Mouse (Mus musculus): ENCODE measurements around the gene Rgl1. TPM values are rescaled to one million over a fixed set of nuclear protein-coding genes. Genes with fewer than 3 reads are reported as not detected.

Gene Rgl1
- total RNA-seq, 2 experiments from 2014 or later: 12.1 TPM

DNA sequence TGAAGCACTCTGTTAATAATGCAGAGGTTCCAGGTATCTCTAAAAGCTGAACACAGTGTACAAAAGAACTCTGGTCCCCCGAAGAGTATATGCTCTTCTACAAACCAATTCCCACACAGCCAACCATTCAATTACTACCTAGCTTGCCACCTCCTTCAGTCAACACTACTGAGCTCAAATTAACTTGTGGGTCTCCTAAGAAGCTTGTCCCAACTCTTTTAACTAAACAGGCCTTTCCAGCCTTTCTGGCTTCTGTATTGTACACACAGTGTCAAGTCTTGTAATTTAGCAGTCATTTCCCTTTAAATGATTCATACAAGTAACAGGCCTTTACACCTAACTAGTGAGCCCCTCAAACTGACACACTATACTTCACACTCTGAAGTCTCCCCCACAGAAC, 48.8 kb downstream of the Rgl1 start:
- DNase-seq: no peak

DNA sequence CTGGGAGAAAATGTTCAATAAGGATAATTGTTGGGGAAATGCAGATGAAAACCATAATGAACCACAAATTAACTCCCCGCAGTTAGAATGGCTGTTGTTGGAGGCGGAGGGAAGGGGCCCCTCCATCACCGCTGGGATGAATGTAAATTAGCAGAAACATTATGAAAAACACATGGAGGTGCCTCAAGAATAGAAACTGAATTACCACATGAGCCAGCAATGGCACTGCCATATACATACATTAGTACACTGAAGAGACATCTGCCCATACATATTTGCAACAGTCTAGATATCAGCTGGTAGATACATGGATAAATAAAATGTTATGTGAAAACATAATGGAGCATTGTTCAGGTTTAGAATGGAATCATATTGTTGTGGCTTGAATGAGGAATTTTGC, 51.7 kb downstream of the Rgl1 start:
- no peak for DNase-seq

DNA sequence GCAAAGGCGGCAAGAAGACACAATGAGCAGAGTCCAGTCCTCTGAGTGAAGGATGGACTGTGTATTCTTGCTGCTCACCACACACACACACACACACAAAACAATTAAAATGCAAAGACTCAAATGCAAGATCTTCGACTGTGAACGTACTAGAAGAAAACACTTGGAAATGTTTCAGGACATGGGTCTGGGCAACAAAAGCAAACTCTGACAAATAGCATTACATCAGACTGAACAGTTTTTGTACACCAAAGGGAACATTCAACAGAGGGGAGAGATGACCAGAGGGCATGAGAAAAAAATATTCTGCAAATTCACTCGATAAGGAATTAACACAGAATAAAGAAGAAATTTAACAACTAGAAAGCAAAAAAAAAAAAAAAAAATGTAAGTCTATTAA, 52.2 kb downstream of the Rgl1 start:
- DNase-seq: no peak

DNA sequence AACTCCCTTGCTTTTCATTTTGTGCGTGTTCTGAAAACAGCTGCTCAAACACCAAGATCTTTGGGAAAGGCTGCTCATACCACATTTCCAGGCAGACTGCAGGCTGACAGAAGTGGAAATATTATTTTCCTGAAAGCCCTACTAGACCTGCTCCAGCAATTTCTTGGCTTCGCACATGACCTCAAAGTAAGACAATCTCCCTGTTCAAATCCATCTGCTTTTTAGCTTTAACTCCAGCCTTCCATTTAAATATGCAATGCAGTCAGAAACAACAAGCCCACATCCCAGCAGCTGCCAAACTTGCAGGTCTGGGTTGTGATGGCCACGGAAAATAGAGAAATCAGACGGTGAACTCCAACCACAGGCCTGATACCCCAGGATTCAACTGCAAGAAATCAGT, 55.1 kb downstream of the Rgl1 start:
- no peak for DNase-seq

DNA sequence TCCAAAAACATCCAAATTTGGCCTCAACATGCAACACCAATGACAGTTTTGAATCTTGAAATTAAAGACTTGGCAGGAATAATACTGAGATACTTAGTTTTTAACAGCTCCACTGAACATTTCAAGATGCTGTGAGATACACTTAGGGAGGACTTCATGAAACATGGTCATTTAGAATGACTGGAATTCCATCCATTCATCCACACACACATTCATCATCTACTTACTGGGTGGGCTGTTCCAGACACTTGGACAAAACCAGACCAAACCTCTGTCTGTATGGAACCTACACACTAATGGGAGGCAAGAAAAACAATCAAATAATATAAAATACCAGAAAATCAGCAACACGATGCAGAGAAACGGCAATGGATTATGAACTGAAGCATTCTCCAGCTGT, 58.6 kb downstream of the Rgl1 start:
- DNase-seq: no peak

DNA sequence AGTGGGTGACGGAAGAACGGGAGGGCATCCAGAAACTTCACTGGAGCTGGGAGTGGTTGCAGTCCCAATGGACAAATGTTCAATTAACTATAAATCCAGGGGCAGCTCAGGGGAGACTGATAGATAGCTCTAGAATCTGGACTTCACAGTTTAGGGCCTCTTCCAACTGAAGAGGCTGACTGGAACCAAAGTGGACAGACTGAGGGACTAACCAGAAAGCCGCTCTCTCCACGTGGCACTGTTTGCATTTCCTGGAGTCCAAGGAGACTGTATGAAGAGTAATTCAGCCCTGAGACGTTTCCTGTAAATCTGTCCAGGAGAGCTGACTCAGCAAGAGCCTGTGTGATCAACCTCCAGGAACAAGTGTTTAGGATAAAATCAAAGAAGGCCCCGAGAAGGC, 62.2 kb downstream of the Rgl1 start:
- DNase-seq: no peak

DNA sequence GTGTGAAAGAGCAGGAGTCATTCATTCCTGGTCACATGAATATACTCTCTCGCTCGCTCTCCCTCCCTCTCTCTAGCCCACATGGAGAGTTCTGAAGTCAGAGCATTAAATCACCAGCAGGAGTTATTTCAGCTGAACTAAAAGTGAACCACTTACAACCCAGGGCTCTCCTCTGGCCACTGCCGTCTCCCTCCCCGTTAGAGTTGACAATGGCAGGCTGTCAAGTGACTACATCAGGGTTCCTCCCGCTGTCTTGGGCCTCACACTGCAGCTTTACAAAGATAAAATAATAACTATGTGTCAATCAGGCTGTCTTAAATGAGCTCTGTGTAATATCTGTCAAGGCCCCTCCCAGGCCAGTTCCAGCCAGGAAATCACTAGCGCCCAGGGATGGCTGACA, 63.2 kb downstream of the Rgl1 start:
- peak; percentile 23 for DNase-seq

DNA sequence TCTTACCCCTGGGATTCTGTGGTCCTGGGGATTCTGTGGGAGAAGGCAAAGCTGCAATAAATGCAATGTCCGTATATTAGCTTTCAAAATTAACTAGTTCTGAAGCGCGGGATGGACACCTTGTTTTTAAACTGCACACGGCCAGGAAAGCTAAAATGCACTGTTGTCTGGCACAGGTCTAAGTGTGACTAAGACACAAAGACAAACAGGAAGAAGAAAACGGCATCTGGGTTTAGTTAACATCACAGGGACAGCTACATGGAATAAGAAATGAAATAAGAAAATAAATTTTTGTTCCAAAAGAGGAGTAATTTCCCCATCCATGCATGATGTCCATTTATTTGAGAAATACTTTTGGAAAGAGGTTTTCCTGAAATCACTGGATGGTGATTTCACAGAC, 65.1 kb downstream of the Rgl1 start:
- DNase-seq: no peak

DNA sequence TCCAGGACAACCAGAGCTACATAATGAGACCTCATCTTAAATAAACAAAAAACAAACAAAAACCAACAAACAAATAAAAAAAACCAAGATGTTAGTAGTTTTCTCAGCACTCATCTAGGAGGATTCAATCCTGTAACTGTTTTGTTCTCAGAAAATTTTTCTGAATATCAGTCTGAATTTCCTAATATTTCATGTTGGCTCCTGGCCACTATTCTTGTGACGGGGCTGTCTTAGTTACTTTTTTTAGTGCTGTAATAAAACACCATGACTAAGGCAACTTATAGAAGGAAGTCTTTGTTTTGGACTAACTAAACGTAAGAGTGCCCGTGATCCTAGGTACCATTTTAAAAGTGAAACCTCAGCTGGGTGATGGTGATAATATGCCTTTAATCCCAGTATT, 68.8 kb downstream of the Rgl1 start:
- DNase-seq: no peak

DNA sequence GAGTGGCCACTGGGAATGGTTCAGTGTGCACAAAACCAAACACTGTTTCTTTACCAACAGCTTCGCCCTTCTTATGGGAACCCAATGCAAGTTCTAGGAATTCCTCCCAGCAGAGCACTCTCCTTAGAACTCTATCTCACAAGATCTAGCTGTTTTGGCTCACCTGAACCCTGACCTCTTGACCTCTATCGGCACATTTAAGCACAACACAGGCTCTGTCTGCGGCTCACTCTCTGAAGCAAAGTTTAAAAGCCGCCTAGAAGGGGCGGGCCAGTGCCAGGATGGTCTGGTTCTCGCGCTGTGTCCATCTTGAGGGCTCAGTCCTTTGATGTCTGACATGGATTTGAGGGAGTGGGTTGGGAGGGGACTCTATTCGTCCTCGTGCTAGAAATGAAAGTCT, 70.7 kb downstream of the Rgl1 start:
- no peak for DNase-seq

DNA sequence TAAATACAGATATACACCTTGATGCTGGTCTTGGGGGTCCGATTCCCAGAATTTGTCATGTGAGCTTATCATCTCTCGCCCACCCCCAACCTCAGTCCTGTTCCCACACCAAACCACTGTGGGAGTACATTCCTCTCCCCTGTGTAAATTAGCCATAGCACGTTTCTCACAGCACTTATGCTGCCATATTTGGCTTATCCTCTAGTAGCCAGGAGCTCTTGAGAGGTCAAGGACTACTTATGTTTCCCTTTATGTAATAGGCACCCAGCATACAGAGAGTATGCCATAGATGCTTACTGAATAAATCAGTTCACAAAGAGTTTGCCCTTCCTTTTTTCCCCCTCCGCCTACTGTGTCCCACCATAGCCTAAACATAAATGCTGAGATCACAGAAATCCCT, 76.2 kb downstream of the Rgl1 start:
- no peak for DNase-seq

DNA sequence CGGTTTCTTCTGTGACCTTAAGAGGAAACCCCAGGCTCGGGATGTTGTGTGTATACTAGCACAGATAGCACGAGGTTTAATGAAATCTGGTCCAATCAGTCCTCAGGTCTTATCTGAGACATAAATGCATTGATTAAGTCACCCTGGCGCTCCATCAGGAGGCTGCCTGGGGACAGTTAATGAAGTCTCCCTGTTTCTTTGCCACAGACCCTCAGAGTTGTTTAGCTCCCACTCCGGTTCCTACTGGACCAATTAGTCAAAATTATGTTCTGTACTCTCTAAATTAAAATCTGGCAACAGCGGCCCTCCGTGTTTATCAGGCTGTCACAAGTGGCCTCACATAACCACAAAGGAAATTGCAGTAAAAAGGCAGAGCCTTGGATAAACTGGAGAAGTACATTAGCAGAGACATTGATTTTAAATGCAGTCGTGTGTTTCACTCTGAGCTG, 78.4 kb downstream of the Rgl1 start:
- no peak for DNase-seq

DNA sequence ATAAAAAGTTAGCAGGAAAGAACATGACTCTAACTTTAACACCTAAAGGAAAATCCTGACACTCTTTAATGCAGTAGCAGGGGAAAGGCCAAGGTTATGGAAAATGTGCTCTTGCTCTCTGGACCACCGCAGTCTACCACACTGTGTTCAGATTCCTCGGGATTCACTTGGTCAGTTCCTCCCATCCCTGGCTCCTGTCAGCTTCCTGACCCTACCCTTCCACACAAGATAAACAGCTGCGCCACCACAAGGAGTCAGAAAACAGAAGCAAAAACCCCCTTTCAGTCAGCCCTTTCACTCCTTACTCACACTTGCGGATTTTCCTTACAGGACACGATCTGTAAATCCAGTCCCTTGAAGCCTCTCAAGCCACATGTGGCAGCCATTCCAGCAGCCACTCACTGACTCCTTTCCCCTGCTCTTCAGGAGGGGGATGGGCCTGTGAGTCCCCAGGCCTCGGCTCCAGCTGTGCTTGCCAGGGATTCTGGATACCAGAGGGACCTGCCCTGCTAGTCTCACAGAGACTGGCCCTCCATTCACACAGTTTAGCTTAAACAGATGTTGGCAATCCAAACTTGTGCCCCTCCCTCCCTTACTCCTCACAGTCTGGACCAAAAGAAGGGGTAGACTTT, 78.9 kb downstream of the Rgl1 start:
- peak; percentile 45 for DNase-seq

DNA sequence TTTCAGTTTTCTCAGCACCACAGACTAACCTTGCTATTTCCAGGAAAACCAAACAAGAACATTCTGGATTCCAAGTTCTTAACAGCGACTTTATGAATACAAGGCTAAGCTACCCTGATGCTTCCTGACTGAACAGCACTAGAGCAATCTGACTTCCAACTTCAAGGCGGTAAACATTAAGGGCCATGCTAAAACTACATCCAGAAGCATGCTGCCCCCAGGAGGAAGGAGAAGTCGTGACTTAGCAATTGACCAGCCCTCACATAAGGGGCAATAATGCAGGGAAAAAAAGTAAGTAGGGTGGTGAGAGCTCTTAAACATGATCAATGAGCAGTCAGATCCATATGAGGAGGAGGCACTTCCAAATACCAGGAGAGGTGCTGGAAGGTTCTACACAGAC, 80.6 kb downstream of the Rgl1 start:
- DNase-seq: no peak

DNA sequence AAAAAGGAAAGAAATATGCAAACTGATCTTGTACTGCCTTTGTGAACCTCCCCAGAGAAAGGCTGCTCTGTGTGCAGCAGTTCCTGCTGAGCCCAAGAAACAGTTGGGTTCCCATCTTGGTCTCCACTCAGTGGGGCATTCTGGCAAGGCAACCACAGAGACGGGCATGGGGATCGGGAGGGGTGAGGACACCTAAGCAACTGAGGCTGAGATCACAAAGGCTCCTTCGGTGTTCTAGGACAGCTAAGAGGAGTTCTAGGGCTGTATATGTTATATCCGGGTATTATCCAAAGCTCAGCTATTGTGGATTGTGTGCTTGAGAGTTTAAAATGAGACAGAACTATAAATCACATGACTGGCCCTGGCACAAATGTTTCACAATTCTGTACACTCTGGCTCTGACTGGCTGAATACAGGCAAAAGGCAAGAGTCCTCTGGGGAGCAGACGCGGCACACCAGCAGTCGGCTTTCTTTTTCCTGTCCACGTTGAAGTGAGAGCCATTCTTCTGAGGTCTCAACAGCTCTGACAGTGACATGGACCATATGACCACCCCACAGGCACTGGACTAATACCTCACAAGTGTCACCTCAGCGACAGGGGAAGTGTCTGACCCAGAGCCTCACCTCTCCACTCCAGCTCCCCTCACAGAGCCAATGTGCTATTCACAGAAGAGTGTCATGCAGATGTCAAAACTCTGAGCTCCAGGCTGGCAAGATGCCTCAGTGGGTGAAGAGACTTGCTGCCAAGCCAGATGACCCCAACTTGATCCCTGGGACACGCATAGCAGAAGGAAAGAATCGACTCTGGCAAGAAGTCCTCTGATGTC, 83.6 kb downstream of the Rgl1 start:
- no peak for DNase-seq

DNA sequence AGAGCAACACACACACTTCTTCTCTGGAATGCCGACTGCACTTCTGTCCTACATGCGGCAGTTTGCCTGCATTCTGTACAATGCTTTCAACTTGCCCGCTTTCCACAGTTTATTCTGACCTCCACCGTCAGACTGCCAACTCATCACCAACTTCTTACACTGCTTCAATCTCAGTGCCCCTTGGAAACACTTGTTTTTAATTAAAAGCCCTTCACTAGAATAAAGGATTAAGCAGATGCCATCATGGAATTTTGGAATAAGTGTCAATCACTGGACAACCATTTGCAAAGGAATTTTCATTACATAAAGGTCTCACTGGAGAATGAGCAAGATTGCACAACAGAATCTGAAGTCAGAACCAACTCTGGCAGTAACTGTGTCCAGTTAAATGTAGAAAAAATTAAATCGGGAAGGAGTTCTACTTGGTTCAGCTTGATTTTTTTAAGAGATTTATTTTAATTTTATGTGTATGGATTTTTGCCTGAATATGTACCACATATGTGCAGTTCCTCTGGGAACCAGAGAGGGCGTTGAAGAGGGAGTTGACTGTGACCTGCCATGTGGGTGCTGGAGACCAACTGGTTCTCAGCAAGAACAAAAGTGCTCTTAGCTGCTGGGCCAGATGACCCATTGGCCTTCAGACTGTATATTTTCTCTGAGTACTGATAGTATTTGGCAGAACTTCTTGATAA, 84.3 kb downstream of the Rgl1 start:
- no peak for DNase-seq

DNA sequence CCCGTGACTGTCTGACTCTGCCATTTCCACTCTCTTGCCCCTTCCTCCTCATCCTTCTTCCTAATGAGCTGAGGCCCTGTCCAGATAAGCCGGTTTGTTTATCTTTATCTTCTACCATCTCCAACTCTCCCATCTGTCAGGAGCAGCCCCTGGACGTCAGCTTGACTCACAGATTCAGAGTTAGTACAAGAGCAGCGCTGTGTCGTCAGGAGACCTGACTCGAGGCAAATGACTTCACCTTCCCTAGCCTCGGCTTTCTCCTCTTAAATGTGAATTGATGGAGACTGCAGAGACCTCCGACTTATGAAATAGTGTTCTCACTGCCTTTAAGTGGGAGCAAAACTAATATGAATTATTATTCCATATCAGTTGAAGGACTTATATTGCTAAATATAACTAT, 85.0 kb downstream of the Rgl1 start:
- DNase-seq: no peak

DNA sequence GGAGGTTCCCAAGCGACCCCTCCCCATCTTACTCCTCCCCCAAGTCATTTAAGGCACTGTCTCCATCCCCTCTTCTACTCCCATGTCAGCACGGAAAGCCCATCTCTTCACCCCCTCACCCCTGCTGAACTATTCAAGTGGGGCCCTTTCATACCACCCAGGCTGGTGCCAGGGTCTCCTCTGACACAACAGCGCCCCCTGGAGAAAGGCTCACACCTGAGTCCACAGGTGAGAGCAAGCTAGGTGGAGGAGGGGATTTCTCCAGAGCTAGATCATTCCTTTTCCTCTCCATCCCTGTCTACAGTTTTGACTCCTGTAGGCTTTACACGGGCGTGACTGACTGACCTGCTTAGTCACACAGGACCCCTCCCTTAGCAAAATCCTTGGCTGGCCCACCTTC, 87.7 kb downstream of the Rgl1 start:
- no peak for DNase-seq

DNA sequence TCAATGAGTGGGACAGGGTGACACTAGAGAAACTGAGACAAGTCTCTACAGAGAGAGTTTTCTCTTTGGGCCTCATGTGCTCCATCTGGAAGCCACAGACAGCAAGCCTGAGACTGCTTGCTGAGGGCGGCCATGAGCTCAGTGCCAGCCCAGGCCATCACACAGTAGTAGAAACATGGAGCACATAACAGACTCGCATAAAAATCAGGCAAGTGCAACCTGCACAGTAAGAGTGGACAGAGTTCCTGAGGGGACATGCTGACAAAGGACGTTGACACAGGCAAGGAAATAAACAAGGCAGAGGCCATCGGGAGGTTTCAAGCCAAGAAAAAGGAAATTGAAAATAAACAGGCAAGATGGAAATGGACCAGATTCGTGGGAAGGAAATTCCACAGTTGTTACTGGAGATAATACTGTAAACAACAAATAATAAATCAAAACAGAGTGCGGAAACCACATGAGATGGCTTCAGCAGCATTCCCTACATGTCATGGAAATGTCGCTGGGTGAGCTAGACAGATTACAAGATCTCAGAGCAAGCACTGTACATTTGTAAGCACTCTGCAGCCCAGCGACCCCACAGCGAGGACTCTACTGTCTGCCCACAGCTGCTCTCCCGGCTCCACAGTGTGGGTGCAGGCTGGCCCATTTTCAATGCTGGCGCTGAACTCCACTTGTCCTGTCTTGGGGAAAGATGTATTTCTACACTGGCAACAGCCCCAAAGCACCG, 88.5 kb downstream of the Rgl1 start:
- DNase-seq: no peak

DNA sequence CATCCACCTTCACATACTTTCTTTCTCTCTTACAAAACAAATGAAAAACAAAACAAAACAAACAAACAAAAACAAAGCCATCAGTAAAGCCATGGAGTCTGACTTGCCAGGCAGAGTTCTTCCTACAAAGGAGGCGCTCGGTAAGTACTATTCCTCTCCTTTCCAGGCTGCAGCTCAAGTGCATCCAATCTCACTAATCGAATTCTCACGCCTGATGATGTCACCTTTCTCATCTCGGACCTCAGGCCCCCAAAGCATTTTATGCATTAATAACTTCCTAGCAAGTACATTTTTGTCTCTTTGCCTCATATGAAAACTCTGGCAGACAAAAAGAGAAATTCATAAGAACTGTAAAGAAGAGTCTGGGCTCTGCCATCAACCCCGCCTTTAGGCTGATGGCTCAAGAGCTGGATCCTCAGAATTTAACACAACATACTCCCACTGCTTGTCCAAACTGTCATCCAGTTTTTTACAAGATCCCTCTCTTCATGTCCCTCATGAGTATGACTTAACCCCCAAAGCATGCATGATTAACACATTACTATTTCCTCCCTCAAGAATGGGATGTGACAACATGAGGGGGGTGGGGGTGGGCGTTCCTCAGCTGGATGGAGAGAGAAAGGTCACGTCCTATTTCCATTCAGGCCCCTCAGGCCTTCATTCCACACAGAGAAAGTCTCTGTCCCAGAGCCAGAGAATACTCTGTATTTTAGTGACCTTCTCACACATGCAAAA, 96.5 kb downstream of the Rgl1 start:
- DNase-seq: no peak

DNA sequence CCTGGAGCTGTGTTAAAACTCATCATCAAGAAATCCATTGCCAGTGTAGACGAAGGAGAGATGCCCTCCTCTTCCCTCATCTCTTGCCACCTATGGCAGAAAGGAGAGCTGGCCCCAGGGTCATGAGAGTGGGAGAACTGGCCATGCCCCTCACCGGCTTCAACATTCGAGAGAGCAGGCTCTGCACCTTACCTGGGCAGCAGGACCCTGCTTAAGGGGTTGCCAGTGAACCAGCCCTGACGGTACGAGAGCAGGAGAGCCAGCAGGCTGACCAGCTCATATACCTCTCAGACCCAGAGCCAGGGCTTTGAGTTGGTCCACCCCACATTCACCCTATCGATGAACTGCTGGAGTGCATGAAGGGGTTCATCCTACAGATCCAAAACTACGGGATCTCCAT, 105.7 kb downstream of the Rgl1 start:
- no peak for DNase-seq

DNA sequence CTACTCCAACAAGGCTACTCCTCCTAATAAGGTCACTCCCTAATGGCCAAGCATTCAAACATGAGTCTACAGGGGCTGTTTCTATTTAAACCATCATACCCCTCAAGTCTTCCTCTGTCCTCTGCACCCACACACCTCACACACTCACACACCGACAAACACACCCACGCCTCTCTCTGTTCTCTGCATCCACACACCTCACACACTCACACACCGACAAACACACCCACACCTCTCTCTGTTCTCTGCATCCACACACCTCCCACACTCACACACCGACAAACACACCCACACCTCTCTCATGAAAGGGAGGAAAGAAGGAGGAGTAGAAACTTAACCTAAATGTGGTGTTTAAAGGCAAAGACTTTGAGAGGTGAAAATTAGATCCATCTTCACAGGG, 106.2 kb downstream of the Rgl1 start:
- no peak for DNase-seq

Data from gastrocnemius, postnatal 25 days (tissue).